ENCODE assay signal across 8 mouse cellular contexts in the genomic region with DNA sequence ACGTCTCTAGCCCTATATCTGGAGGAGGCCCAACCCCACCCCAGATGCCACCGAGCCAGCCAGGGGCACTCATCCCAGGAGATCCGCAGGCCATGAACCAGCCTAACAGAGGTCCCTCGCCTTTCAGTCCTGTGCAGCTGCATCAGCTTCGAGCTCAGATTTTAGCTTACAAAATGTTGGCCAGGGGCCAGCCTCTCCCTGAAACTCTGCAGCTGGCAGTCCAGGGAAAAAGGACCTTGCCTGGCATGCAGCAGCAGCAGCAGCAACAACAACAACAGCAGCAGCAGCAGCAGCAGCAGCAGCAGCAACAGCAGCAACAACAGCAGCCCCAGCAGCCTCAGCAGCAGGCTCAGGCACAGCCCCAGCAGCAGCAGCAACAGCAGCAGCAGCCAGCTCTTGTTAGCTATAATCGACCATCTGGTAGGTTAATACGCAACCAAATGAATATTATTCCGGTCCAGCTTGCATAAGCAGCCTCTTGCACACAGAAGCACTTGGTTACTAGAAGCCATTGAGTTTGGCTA. TPM values are rescaled to one million over a fixed set of nuclear protein-coding genes. Genes with fewer than 3 reads are reported as not detected.
DNase-seq lines count a peak whose midpoint lies in the region; ATAC-seq and TF ChIP-seq lines count a peak whose summit lies in the region.

No protein-coding gene starts in this region.

- peak; percentile 81 for ATAC-seq in forebrain, embryonic 15.5 days (replicated peaks)
- peak; percentile 50; the same call in 1 of the 2 replicates for ATAC-seq in midbrain, embryonic 15.5 days (replicated peaks)

- peak; percentile 32 for DNase-seq in gastrocnemius, adult 18-20 months (ENCODE audit: low spot score)
- DNase-seq in gastrocnemius, postnatal 36 days: no peak
- peak; percentile 36 for DNase-seq in MEL (ENCODE audit: low read depth, low spot score)
- DNase-seq in kidney, postnatal 14 days: peak; percentile 54
- no peak for DNase-seq in liver
- DNase-seq in embryo, embryonic 10.5 days (ENCODE audit: low spot score): no peak

- peaks cover 3 to 12% of the 10 kb centered on the region in 2 experiments; a peak in 3 of 4 replicates for H3K36me3 ChIP-seq in MEL (ENCODE audit: control insufficient read depth in 1 of 2, insufficient read depth in 2 of 2, low read length in 2 of 2)
- H3K36me3 ChIP-seq in forebrain, embryonic 15.5 days: peaks cover 14% of the 10 kb centered on the region; the same call in 1 of the 2 replicates
- H3K36me3 ChIP-seq in midbrain, embryonic 15.5 days (replicated peaks): no peaks in the 10 kb centered on the region

- TF ChIP-seq EP300 in MEL (IDR thresholded peaks at IDR 0.05; ENCODE audit: low read depth in 1 of 2, low read length in 2 of 2): no peak

- no peak for TF ChIP-seq POLR2A in MEL (IDR thresholded peaks at IDR 0.05; ENCODE audit: control insufficient read depth in 1 of 2, insufficient read depth in 1 of 2, low read depth in 1 of 2, low read length in 2 of 2, poor library complexity in 1 of 2)

- H3K9ac ChIP-seq in MEL (ENCODE audit: control insufficient read depth, low read depth, low read length, poor library complexity, severe bottlenecking): no peak overlapping the region
- H3K9ac ChIP-seq in forebrain, embryonic 15.5 days (replicated peaks): no peak overlapping the region
- no peak overlapping the region for H3K9ac ChIP-seq in midbrain, embryonic 15.5 days

- H3K4me3 ChIP-seq in MEL (ENCODE audit: control insufficient read depth in 1 of 2, insufficient read depth in 1 of 2, low read depth in 2 of 2, low read length in 2 of 2): no peak overlapping the region
- H3K4me3 ChIP-seq in forebrain, embryonic 15.5 days: no peak overlapping the region
- no peak overlapping the region for H3K4me3 ChIP-seq in midbrain, embryonic 15.5 days

- H3K9me3 ChIP-seq in MEL (replicated peaks; ENCODE audit: insufficient read depth, low read length): no peaks in the 10 kb centered on the region
- H3K9me3 ChIP-seq in forebrain, embryonic 15.5 days: no peaks in the 10 kb centered on the region
- no peaks in the 10 kb centered on the region for H3K9me3 ChIP-seq in midbrain, embryonic 15.5 days

- H3K4me1 ChIP-seq in MEL (ENCODE audit: control insufficient read depth in 1 of 2, insufficient read depth in 2 of 2, low read length in 2 of 2): peaks cover 0 to 9% of the 10 kb centered on the region in 2 experiments; a peak in 2 of 4 replicates
- H3K4me1 ChIP-seq in forebrain, embryonic 15.5 days: peaks cover 13% of the 10 kb centered on the region
- H3K4me1 ChIP-seq in midbrain, embryonic 15.5 days: peaks cover 8% of the 10 kb centered on the region; the same call in 1 of the 2 replicates

- H3K79me2 ChIP-seq in MEL (ENCODE audit: control insufficient read depth, insufficient read depth, low read length, poor library complexity): peaks cover 5% of the 10 kb centered on the region; the same call in 1 of the 2 replicates

- WGBS in forebrain, embryonic 15.5 days: 21% methylated on average over 8 of the region's 8 CpGs
- 41% methylated on average over 8 of the region's 8 CpGs for WGBS in midbrain, embryonic 15.5 days

- intact Hi-C loops in gastrocnemius, postnatal 36 days (cut with DNase I): no loop called here

- no peak for TF ChIP-seq CTCF in MEL (IDR thresholded peaks at IDR 0.05 in 2 of 3, conservative IDR thresholded peaks at IDR 0.05 in 1 of 3; ENCODE audit: control insufficient read depth in 1 of 3, insufficient read depth in 1 of 3, low read depth in 2 of 3, low read length in 3 of 3, poor library complexity in 1 of 3, severe bottlenecking in 1 of 3)

- no peak for TF ChIP-seq RAD21 in MEL (IDR thresholded peaks at IDR 0.05; ENCODE audit: low read depth, low read length)

- no peak overlapping the region for H3K4me2 ChIP-seq in forebrain, embryonic 15.5 days (replicated peaks)
- H3K4me2 ChIP-seq in midbrain, embryonic 15.5 days: no peak overlapping the region

- H3K27ac ChIP-seq in MEL (ENCODE audit: control insufficient read depth, low read depth, low read length): no peak overlapping the region
- H3K27ac ChIP-seq in forebrain, embryonic 15.5 days (replicated peaks): peak overlapping the region; percentile 79
- peak overlapping the region; percentile 34; the same call in 1 of the 2 replicates for H3K27ac ChIP-seq in midbrain, embryonic 15.5 days

- no peaks in the 10 kb centered on the region for H3K27me3 ChIP-seq in MEL (ENCODE audit: control insufficient read depth in 1 of 2, insufficient read depth in 2 of 2, low read length in 2 of 2)
- no peaks in the 10 kb centered on the region for H3K27me3 ChIP-seq in forebrain, embryonic 15.5 days
- no peaks in the 10 kb centered on the region for H3K27me3 ChIP-seq in midbrain, embryonic 15.5 days (replicated peaks)

TF ChIP-seq in MEL, 35 proteins besides CTCF, POLR2A, EP300 and RAD21:
- 0 out of 2 replicates have a peak, but pooled peaks have one; percentile 62 for TF ChIP-seq POLR2AphosphoS5 (IDR thresholded peaks at IDR 0.05; ENCODE audit: borderline replicate concordance, low read depth, low read length)
- no peak for TF ChIP-seq GABPA (IDR thresholded peaks at IDR 0.05; ENCODE audit: low read depth, low read length)

RNA-seq across cellular contexts. Expression of a gene that starts 25.9 kb away (rescaled TPM):
- total RNA-seq in gastrocnemius, adult 18-20 months (2021): 10 to 100 TPM; 56.2 to 71.8 TPM
- 10 to 100 TPM; 35.5 to 43.8 TPM for total RNA-seq in gastrocnemius, postnatal 36 days (2021)
- total RNA-seq in MEL (2012; rRNA removed): 6.6 and 7.1 TPM in 2 replicates
- polyA plus RNA-seq in MEL (2012; ENCODE audit: insufficient read depth in 1 of 2, insufficient read length in 2 of 2, low read depth in 1 of 2, low replicate concordance in 2 of 2, missing spikeins in 1 of 2): 10 to 100 TPM in 1 of 2 experiments, not detected in 1; 23.2 TPM
- polyA plus RNA-seq in forebrain, embryonic 15.5 days (2015; fragmentation: Nextera tagmentation; extraction: Ambion mirVana): 129 TPM in 2 replicates
- 143 and 158 TPM in 2 replicates for polyA plus RNA-seq in midbrain, embryonic 15.5 days (2015; fragmentation: Nextera tagmentation; extraction: Ambion mirVana)

Comparison
In these comparisons a context has a peak if more than half of its experiments do, and no peak if none do; other contexts are left out.
1. DNase-seq: peak in gastrocnemius, adult 18-20 months (single experiment), MEL (single experiment) and kidney, postnatal 14 days (single experiment); none in gastrocnemius, postnatal 36 days (0 of 2), liver (single experiment) and embryo, embryonic 10.5 days (single experiment).